Mouse (Mus musculus) adrenal gland, adult 2 months (tissue): ENCODE measurements at regions not wholly inside any gene's neighbourhood (a gene's known extent, or its start where the extent isn't known, plus 50 kb on each side); places are given as distances from the start of the nearest gene placed in this dataset.

ENCODE experiments used
- DNase-seq: peaks from one replicate; pipeline ENCODE4 v3.0.0; 2021

GRCm38 (mm10) chr17:45291052-45291451 is 142.5 kb downstream of the Cdc5l start:
- DNase-seq = no peak

- DNase-seq = no peak
Measured at GRCm38 (mm10) chr17:45285621-45286189, 147.8 kb downstream of the Cdc5l start.

GRCm38 (mm10) chr17:45281554-45281953 is 152.0 kb downstream of the Cdc5l start:
- DNase-seq = no peak

- DNase-seq = no peak
Measured at GRCm38 (mm10) chr17:45279811-45280205, 153.7 kb downstream of the Cdc5l start.

GRCm38 (mm10) chr17:45279075-45279810 is 154.3 kb downstream of the Cdc5l start:
- peak; percentile 25 for DNase-seq

GRCm38 (mm10) chr17:45277516-45277915 is 156.0 kb downstream of the Cdc5l start:
- DNase-seq = no peak

GRCm38 (mm10) chr17:45276686-45277405 is 156.7 kb downstream of the Cdc5l start:
- no peak for DNase-seq

- DNase-seq = no peak
Measured at GRCm38 (mm10) chr17:45274894-45275293, 158.6 kb downstream of the Cdc5l start.

- no peak for DNase-seq
Measured at GRCm38 (mm10) chr17:45266776-45267175, 166.8 kb downstream of the Cdc5l start.

- peak; percentile 9 for DNase-seq
Measured at GRCm38 (mm10) chr17:45265587-45265986, 167.9 kb downstream of the Cdc5l start.

- DNase-seq = no peak
Measured at GRCm38 (mm10) chr17:45264434-45264833, 169.1 kb downstream of the Cdc5l start.

- no peak for DNase-seq
Measured at GRCm38 (mm10) chr17:45260421-45260820, 173.1 kb downstream of the Cdc5l start.

- DNase-seq = no peak
Measured at GRCm38 (mm10) chr17:45258007-45258406, 175.5 kb downstream of the Cdc5l start.

GRCm38 (mm10) chr17:45252593-45253230 is 180.8 kb downstream of the Cdc5l start:
- DNase-seq = no peak

- peak; percentile 71 for DNase-seq
Measured at GRCm38 (mm10) chr17:45251034-45251730, 182.4 kb downstream of the Cdc5l start.

GRCm38 (mm10) chr17:45250450-45250849 is 183.1 kb downstream of the Cdc5l start:
- no peak for DNase-seq

GRCm38 (mm10) chr17:45247142-45248137 is 186.1 kb downstream of the Cdc5l start:
- peak; percentile 9 for DNase-seq

GRCm38 (mm10) chr17:45244870-45245269 is 188.7 kb downstream of the Cdc5l start:
- DNase-seq = peak; percentile 77

GRCm38 (mm10) chr17:45243103-45243502 is 190.4 kb downstream of the Cdc5l start:
- no peak for DNase-seq

GRCm38 (mm10) chr17:45242076-45242475 is 191.5 kb downstream of the Cdc5l start:
- DNase-seq = no peak
